Mouse (Mus musculus) heart, postnatal 0 days (tissue): Measurements from ENCODE around the gene Hist1h2bm.

Experiments
- CTCF ChIP-seq: IDR thresholded peaks from 2 replicates; pipeline ENCODE4 v1.5.1; 2016; ENCODE audit warnings: antibody characterized with exemption, control low read depth, low read depth
- EP300 ChIP-seq: IDR thresholded peaks from 2 replicates; pipeline ENCODE4 v1.6.1; 2016; ENCODE audit warnings: antibody characterized with exemption, low read depth

DNA sequence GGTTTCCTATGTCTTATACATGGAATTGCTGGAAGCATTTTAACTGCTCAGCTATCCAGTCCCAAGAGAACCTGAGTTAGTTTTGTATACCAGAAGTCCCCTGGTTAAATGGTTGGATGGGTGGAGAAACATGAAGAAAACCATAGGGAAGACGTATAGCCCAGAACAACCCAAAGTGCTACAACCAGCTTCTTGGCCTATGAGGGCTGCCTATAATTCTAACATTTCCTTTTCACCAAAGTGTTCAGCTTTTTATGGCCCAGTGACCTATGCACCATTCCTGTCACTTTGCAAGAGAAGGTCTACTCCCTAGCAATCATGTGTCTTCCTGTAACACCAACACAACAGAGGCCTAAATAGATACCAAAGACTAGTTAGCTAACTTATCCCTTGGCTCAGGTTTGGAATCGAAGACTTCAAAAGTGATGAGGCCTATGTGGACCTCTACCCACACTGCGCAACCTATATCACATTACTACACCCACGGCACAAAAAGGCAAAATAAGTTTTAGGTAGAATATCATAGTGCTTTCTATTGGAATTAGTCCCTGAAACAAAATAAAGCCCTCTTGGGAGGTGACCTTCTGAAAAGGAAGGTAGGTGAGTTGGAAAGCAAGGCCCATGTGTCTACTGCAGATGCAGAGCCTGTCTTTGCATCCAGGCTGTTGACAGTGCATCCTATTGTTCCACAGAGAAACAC, 3.3 kb upstream of the Hist1h2bm start:
- TF ChIP-seq CTCF (no peak), EP300 (no peak)
